Mouse (Mus musculus) megakaryocyte, embryonic 14.5 days (primary cell): ENCODE results near the gene Oxsr1.

Source experiments
- FLI1 ChIP-seq: IDR thresholded peaks from 2 replicates; pipeline ENCODE4 v1.6.1; 2012; ENCODE audit warnings: low read length, inconsistent platforms, mixed read lengths
- GATA1 ChIP-seq: IDR thresholded peaks from 3 replicates; pipeline ENCODE4 v1.6.1; 2012; ENCODE audit warnings: mixed read lengths, low read length, inconsistent platforms, borderline replicate concordance

- TF ChIP-seq GATA1 (no peak), FLI1 (no peak)
Measured at GRCm38 (mm10) chr9:119322289-119323259, at the start of gene Oxsr1.
